Mouse (Mus musculus) lung, postnatal 0 days (tissue): ENCODE data around the gene Lrrtm4. TPM values are rescaled to one million over a fixed set of nuclear protein-coding genes. Genes with fewer than 3 reads are reported as not detected.

ENCODE experiments used
- ATAC-seq: fragments of 200-750 bp; cut with Nextera tagmentation; 2 replicates; pipeline ENCODE4 v1.8.0; 2017; ENCODE audit warnings: moderate library complexity
- DNase-seq: peaks from one replicate; pipeline ENCODE4 v3.0.0-alpha.2; 2016; ENCODE audit warnings: low spot score
- H3K27ac ChIP-seq: fragments of 300-500 bp; sonication (generic); 2 replicates; pipeline ENCODE4 v1.5.1; 2014; ENCODE audit warnings: antibody characterized with exemption, mild to moderate bottlenecking, low read length, mixed read lengths
- H3K27me3 ChIP-seq: fragments of 300-500 bp; sonication (generic); replicated peaks from 2 replicates; pipeline ENCODE4 v1.6.1; 2014; ENCODE audit warnings: low read length, mixed read lengths; ENCODE audit not compliant: insufficient read depth
- H3K36me3 ChIP-seq: fragments of 300-500 bp; sonication (generic); 2 replicates; pipeline ENCODE4 v1.6.1; 2014; ENCODE audit warnings: low read length, mixed read lengths; ENCODE audit not compliant: insufficient read depth
- H3K4me1 ChIP-seq: fragments of 300-500 bp; sonication (generic); 2 replicates; pipeline ENCODE4 v1.6.1; 2014; ENCODE audit warnings: antibody characterized with exemption, low read depth, low read length, mixed read lengths; ENCODE audit not compliant: insufficient read depth
- H3K4me2 ChIP-seq: fragments of 300-500 bp; sonication (generic); replicated peaks from 2 replicates; pipeline ENCODE4 v1.6.1; 2014; ENCODE audit warnings: low read depth, mild to moderate bottlenecking, low read length, moderate library complexity, mixed read lengths
- H3K4me3 ChIP-seq: fragments of 300-500 bp; sonication (generic); 2 replicates; pipeline ENCODE4 v1.5.1; 2014; ENCODE audit warnings: low read depth, low read length
- H3K9ac ChIP-seq: fragments of 300-500 bp; sonication (generic); replicated peaks from 2 replicates; pipeline ENCODE4 v1.6.1; 2014; ENCODE audit warnings: low read depth, mild to moderate bottlenecking
- H3K9me3 ChIP-seq: fragments of 300-500 bp; sonication (generic); 2 replicates; pipeline ENCODE4 v1.6.1; 2016; ENCODE audit warnings: low read length, mixed read lengths
- CTCF ChIP-seq: IDR thresholded peaks from 2 replicates; pipeline ENCODE4 v1.5.1; 2016; ENCODE audit warnings: antibody characterized with exemption, mild to moderate bottlenecking
- EP300 ChIP-seq: IDR thresholded peaks from 2 replicates; pipeline ENCODE4 v1.6.1; 2016; ENCODE audit warnings: antibody characterized with exemption, mild to moderate bottlenecking, control low read depth
- WGBS: fragments of 180-500 bp; shearing (Covaris S2); extraction: QIAGEN DNeasy Blood & Tissue Kit; methylation state at CpG from one replicate; pipeline ENCODE4 v1.1.7; 2014; 5-methylcytosine and 5-hydroxymethylcytosine counted together
- polyA plus RNA-seq: library from polyadenylated mRNA; unstranded; fragments of >200 nt; fragmentation: Nextera tagmentation; extraction: Ambion mirVana; gene quantifications from 2 replicates; pipeline ENCODE4 v1.2.1, GENCODE M21; 2015

Lrrtm4 gene
- polyA plus RNA-seq, 1 experiment from 2014 or later = 0.11 TPM

DNA sequence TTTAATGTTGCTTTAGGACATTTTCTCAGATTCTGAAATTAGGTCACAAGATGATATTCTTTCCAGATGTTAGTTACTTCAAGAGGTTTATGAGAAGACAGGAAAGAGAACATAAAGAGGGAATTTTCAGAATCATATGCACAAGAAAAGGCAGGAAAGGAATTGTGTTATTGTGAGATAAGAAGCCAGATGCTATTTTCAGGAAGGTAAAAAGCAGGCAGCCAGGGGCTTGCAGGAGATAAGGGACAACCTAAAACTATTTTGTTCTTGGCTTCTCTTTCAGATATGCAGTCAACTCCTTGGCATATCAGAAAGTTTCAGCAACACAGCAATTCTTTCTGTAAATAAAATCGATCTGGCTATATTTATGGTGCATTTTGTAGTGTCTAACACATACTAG, 338.4 kb downstream of the Lrrtm4 start:
- Histone ChIP-seq H3K27ac (no peak overlapping the region), H3K4me1 (no peaks in the 10 kb centered on the region), H3K4me2 (no peak overlapping the region), H3K27me3 (no peaks in the 10 kb centered on the region), H3K9me3 (no peaks in the 10 kb centered on the region), H3K4me3 (no peak overlapping the region), H3K9ac (no peak overlapping the region), H3K36me3 (no peaks in the 10 kb centered on the region)
- ATAC-seq (no peak), DNase-seq (no peak)
- TF ChIP-seq EP300 (no peak), CTCF (no peak)
- WGBS = 41% methylated on average over 1 of the region's 1 CpGs

DNA sequence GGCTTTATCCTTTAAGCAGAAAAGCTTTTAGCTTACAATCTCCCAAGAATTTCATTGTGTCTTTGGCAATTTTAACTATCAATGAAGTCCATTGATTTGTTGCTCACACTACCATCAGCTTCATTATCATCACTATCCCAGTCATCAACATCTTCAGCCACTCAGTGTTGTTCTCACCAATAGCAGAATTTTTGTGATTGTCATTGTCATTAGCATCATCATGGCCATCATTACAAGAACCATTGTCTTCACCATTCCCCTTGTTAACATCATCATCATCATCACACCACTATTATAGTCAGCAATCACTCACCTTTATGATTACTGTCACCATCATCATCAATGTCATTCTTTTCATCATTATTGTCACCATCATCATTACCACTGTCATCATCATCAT, 344.9 kb downstream of the Lrrtm4 start:
- TF ChIP-seq EP300 = no peak
- TF ChIP-seq CTCF = no peak
- H3K36me3 ChIP-seq = no peaks in the 10 kb centered on the region
- no peak overlapping the region for H3K9ac ChIP-seq
- no peak for DNase-seq
- no peak overlapping the region for H3K27ac ChIP-seq
- H3K4me2 ChIP-seq = no peak overlapping the region
- no peak overlapping the region for H3K4me3 ChIP-seq
- H3K27me3 ChIP-seq = no peaks in the 10 kb centered on the region
- H3K9me3 ChIP-seq = no peaks in the 10 kb centered on the region
- H3K4me1 ChIP-seq = no peaks in the 10 kb centered on the region
- ATAC-seq = no peak

DNA sequence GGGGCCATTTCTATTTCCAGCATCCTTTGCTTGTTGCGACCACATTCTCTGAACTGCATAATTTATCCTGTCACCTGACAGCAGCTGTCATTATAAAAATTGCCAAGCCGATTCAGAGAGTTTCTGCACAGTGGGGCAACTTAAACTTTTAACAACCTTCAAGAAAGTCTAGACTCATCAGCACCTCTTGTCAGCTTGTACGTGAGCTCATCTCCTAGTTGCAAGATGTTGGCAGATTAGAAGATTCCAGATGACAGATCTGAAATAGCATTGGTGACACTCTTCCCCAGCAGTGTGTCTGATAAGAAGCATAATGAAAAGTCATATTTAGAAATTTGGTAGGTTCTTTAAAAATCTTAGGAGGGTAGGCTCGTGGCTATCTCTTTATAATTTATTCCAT, 347.9 kb downstream of the Lrrtm4 start:
- Histone ChIP-seq H3K4me2 (no peak overlapping the region), H3K9ac (no peak overlapping the region), H3K36me3 (no peaks in the 10 kb centered on the region), H3K4me1 (no peaks in the 10 kb centered on the region), H3K4me3 (no peak overlapping the region), H3K27ac (no peak overlapping the region), H3K9me3 (no peaks in the 10 kb centered on the region), H3K27me3 (no peaks in the 10 kb centered on the region)
- no peak for TF ChIP-seq CTCF
- TF ChIP-seq EP300 = no peak
- 62% methylated on average over 4 of the region's 4 CpGs for WGBS
- no peak for DNase-seq
- no peak for ATAC-seq

GRCm38 (mm10) chr6:80389571-80389970, 370.9 kb downstream of the Lrrtm4 start:
- Histone ChIP-seq H3K9me3 (no peaks in the 10 kb centered on the region), H3K9ac (no peak overlapping the region), H3K4me3 (no peak overlapping the region), H3K4me2 (no peak overlapping the region), H3K27me3 (no peaks in the 10 kb centered on the region), H3K36me3 (no peaks in the 10 kb centered on the region), H3K4me1 (no peaks in the 10 kb centered on the region), H3K27ac (no peak overlapping the region)
- 68% methylated on average over 4 of the region's 4 CpGs for WGBS
- TF ChIP-seq EP300 (no peak), CTCF (no peak)
- ATAC-seq (no peak), DNase-seq (no peak)

- ATAC-seq (no peak), DNase-seq (no peak)
- no peak for TF ChIP-seq EP300
- Histone ChIP-seq H3K27ac (no peak overlapping the region), H3K9me3 (no peaks in the 10 kb centered on the region), H3K4me3 (no peak overlapping the region), H3K36me3 (no peaks in the 10 kb centered on the region), H3K9ac (no peak overlapping the region), H3K4me1 (no peaks in the 10 kb centered on the region), H3K4me2 (no peak overlapping the region), H3K27me3 (no peaks in the 10 kb centered on the region)
- 50% methylated on average over 1 of the region's 1 CpGs for WGBS
Measured at GRCm38 (mm10) chr6:80406757-80407156, 388.1 kb downstream of the Lrrtm4 start.

DNA sequence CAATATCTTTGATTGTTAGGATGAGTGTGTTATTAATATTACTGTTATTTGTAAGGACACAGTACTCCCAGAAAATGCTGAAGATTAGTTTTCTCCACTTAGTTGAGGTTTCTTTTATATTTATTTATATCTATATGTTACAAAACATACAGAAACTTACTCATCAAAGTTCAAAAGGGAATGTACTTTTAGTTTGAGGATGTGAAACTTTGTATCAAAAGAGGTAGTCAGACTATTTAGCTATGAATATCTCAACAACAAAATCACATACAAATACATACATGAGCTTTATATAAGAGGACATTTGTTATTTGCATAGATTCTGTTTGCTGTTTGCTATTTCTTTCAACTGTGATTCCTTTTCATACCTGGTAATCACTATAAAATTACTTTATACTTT, 421.5 kb downstream of the Lrrtm4 start:
- no peak overlapping the region for H3K9ac ChIP-seq
- ATAC-seq = no peak
- H3K4me2 ChIP-seq = no peak overlapping the region
- H3K4me1 ChIP-seq = no peaks in the 10 kb centered on the region
- TF ChIP-seq EP300 (no peak), CTCF (no peak)
- H3K27me3 ChIP-seq = no peaks in the 10 kb centered on the region
- no peaks in the 10 kb centered on the region for H3K9me3 ChIP-seq
- H3K4me3 ChIP-seq = no peak overlapping the region
- H3K27ac ChIP-seq = no peak overlapping the region
- H3K36me3 ChIP-seq = no peaks in the 10 kb centered on the region
- no peak for DNase-seq

- TF ChIP-seq EP300 = no peak
- TF ChIP-seq CTCF = no peak
- 48% methylated on average over 4 of the region's 4 CpGs for WGBS
- H3K4me2 ChIP-seq = no peak overlapping the region
Measured at GRCm38 (mm10) chr6:80470546-80470945, 451.9 kb downstream of the Lrrtm4 start.

More at GRCm38 (mm10) chr6:80470546-80470945, 451.9 kb downstream of the Lrrtm4 start:
- ATAC-seq = no peak
- Histone ChIP-seq H3K9me3 (no peaks in the 10 kb centered on the region), H3K9ac (no peak overlapping the region), H3K4me1 (no peaks in the 10 kb centered on the region), H3K4me3 (no peak overlapping the region), H3K27ac (no peak overlapping the region), H3K27me3 (no peaks in the 10 kb centered on the region), H3K36me3 (no peaks in the 10 kb centered on the region)
- DNase-seq = no peak
